Mouse (Mus musculus): ENCODE results near the gene Rbak.

- TF ChIP-seq CTCF (IDR thresholded peaks at IDR 0.05; ENCODE audit: control insufficient read depth, insufficient read depth, insufficient replicate concordance, low read depth, low read length) (no peak), POLR2A (IDR thresholded peaks at IDR 0.05; ENCODE audit: control insufficient read depth, low read depth, low read length) (no peak)
These were observed 53.7 kb downstream of the Rbak start for GRCm38 (mm10) chr5:143126908-143127307.
